Mouse (Mus musculus) frontal cortex, adult (tissue): ENCODE data around the gene Sbf1.

Experiments used
- ATAC-seq: cut with Nextera tagmentation; 2 replicates; pipeline ENCODE4 v1.9.2; 2017; ENCODE audit warnings: mild to moderate bottlenecking, moderate library complexity, mixed read lengths; ENCODE audit not compliant: low TSS enrichment

The Sbf1 gene

DNA sequence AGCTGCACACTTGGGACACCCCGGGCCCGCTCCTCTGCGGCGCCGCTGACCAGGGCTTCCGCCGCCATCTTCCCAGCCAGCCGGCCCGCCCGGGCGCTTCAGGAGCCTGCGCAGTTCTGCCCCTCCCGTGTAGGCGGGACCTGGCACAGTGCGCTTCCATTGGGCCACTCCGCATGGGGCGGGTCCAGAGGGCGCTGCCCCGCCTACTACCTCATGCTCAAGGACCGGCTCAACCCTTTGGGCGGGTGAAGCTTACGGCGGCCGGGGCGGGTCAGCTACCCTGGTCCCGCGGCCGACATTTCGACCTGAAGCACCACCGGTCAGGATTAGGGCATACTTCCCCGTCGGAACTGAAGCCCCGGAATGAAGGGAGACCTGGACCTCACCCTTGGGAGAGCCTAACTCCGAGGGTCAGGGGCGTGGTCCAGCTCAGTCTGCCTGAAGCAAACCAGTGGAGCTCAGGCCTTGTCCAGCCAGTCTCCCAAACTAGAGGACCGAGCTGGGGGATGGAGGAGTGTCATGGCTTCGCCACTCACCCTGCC lies at the start of gene Sbf1:
TSS of gene Sbf1 (minus strand) at position 122 of the 542 bp plus-strand sequence.
- ATAC-seq, result peak; percentile 93

DNA sequence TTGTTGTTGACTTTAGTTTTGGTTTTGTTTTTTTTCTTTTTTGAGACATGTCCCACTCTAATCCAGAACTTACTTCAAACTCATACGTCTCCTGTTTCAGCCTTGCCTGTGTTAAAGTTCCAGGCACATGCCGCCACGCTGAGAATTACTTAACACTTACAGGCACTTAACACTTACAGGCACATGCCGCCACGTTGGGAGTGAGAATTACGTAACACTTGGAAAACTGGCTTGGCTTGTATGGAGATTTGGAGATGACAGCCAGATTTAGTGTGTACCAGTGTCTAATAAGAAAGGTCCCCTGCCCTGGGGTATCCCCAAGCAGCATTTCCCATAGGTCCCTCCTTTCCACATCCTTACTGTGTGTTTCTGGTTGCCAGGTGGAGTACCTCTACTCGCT lies 47.9 kb upstream of the Sbf1 start:
- no peak for ATAC-seq

DNA sequence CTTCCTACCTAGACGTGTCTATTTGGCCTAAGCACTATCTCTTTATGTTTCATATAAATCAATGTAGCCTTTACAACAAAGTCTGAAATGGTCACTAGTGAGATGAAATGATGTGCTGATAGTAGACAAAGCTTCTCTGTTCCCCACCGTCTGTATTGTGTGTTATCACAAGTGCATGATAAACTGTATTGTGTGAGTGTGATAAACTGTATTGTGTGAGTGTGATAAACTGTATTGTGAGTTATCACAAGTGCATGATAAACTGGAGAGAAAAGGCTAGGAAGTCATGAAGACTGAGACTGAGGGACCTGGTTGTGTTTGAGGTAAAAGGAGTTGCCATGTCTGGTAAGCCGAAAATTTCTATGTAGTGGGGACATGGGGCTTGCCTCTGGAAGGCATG lies 43.7 kb upstream of the Sbf1 start:
- no peak for ATAC-seq

DNA sequence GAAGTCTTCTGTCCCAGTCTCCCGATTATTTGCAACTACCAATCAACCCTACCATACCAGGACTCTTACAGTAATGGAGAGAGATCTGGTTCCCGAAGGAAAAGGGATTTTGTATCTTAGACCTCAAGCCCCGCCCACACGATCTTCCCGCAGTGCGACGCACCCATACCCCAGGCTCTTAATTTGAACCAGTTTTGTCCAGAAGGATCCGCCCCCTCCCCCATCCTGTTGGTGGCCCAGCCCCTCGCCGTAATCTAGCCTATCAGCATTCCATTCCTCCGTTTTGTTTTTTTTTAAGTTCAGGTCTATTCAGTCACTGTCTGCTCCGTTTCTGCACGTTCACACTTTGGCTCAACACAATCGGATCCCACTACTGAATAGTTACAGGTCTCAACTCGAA lies 41.3 kb upstream of the Sbf1 start:
- ATAC-seq, result peak; percentile 44; the same call in 1 of the 2 replicates

DNA sequence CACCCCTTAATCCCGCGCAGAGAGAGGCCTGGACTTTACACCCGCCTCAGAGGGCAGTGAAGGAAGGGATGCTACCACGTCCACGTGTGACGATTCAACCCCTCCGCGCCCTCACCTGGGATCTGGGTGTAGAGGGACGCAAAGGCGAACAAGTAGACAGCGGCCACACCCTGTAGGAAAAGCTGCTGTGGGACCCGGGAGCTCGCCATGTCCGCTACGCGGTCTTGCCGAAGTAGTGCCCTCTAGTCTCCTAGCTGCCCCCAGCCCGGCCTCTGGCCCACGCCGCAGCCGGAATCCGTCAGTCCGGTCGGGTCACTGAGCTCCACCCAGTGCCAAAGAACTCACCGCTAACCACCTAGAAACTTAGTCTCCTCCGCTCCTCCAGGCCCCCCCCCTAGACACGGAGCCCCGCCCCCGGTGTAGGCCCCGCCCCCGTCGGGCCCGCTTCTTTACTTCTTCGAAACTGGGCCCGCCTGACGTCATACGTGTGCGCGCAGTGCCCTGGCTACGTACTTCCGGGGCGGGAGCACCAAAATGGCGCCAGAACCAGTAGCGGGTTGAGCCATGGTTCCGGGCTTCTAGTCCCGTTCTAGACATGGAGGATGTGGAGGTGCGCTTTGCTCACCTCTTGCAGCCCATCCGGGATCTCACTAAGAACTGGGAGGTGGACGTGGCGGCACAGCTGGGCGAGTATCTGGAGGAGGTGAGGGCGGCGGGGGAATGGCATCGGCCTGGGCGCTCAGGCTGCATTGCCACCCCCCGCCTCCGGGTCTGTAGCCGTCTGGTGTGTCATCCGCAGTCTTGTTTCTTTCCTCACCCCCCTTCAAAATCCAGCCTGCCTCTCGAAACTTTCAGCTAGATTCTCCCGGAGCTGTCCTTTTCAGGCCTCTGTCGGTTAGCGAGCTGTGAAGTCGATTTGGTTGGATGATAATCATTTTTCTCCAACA lies 40.4 kb upstream of the Sbf1 start, which contains the start of the genes Lmf2 and Ncaph2:
TSS of gene Lmf2 (minus strand) at position 419 of the 947 bp plus-strand sequence.
TSS of gene Ncaph2 (plus strand) at position 479 of the 947 bp plus-strand sequence.
- ATAC-seq, result peak; percentile 91

DNA sequence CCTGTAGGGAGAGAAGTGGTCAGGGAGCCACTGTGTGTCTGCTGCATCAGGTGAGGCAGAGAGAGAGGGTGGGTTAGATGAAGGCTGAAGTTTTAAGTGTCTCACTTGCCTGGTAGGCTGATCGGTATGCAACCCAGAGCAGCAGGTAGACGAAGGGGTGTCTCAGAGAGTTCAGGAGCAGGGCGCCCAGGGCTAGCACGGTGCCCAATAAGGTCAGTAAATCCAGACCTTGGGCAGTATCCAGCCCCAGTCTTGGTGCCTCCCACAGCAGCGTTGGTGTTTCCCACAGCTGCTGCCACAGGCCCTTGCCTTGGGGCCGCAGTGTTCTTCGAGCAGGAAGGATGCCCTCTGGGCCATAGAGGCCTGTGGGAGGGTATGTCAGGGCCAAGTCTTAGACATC lies 39.3 kb upstream of the Sbf1 start:
- ATAC-seq, result no peak

DNA sequence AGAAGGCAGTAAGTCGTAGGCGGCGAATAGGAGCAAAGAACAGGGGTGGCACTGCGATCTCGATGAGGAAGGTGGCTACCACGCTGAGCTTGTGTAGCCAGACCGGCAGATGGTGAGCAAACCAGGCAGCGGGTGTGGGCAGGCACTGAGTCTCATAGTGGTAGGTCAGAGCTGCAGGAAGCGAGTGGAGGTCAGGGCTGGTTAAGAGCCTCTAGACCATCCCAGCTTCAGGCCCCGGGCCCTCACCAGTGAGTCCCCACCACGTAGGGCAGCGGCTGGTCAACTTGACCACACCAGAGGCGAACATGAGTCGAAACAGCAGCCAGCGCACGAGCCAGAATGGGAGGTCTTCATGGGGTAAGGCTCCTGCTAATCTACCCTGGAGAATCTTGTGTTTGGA lies 38.7 kb upstream of the Sbf1 start:
- no peak for ATAC-seq

DNA sequence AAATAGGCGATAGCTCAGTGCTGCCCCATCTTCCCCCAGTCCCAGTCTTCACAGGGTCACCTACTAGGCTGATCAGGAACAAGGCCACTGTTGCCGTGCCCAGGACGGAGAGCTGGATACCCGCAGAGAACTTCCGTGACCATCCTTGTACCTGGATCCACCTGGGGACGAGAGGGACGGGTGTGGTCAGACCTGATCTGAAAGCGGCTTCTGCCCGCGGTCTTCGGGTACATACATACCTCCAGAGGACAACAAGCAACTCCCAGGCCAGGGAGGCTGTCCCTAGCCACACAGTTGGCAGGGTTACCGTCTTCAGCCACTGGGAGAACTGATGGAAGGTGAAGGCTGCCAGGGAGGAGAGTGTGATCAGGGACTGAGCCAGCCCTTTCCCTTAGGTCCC lies 37.7 kb upstream of the Sbf1 start:
- no peak for ATAC-seq

DNA sequence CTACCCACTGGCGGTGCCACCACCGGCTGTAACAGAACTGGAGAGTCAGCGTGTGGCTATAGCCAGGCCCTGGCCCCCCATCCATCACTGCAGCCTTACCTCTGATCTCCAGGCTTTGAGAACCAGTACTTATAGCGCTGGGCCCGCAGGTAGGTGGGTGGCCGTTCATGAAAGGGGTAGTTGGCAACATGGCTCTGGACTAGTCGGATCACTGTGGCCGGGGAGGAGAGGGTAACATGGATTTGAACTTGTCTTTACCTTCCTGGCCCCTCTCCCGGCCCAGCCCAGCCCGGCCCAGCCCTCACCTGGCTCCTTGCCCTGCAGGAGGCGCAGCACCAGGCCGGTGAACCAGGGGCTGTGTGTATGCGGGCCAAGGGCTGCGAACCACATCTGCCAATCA lies 36.9 kb upstream of the Sbf1 start:
- ATAC-seq, result no peak

DNA sequence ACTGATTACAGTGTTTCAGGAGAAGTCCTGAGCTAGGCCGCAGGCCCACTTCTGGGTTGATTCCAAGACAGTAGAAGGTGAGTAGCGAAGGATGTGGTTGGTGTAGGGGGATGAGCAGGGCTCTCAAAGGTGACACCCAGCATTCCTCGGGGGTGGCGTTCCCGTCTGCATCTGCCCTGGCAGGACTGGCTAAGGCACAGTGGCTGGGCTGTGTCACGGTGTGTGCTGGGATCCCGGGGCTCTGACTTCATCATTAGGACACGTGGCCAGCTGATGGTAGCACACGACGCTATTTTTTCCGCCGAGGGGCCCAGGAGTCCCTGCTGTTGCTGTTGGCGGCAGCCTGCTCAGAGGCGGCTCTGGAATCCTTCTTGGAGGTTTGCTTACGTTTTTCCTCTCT lies 36.2 kb upstream of the Sbf1 start:
- no peak for ATAC-seq

DNA sequence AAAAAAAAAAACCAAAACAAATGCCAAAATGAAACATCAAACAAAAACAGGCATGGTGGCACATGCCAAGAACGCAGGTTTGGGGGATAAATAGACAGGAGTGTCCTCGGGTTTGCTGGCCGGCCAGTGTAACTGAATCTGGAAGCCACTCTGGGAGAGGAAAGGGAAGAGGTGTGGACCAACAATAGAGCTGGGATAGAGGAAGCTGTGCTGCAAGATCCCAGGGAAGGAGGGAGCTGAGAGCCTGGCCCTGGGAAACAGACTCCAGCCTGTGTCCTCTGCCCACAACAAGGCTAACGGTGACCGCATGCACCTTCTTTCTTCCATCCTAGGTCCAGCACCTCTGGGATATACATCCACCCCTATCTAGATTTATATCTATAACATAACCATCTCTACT lies 35.3 kb upstream of the Sbf1 start:
- no peak for ATAC-seq

DNA sequence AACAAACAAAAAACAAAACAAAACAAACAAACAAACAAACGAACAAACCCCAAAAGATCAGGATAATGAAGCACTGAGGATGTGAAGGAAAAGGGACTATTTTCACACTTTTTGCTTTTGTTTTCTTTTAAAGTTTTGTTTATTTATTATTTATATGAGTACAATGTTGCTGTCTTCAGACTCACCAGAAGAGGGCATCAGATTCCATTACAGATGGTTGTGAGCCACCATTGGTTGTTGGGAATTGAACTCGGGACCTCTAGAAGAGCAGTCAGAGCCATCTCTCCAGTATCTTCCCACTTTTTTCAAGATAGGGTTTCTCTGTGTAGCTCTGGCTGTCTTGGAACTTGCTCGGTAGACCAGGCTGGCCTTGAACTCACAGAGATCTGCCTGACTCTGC lies 28.2 kb upstream of the Sbf1 start:
- ATAC-seq, result no peak

DNA sequence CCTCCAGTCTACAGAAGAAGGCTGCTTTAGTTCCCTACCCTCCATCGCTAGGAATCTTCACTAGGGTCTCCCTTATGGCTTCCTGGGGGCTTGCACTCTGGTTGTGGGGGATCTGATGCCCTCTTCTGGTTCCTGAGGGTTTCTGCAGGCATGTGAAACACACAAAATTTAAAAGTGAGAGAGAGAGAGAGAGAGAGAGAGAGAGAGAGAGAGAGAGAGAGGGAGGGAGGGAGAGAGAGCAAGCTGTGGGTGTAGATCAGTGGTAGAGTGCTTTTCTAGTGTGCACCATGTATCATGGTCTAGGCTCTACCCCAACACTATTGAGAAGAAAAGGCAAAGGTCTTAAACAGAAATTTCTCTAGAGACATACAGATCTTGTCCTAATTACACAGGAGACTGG lies 26.6 kb upstream of the Sbf1 start:
- ATAC-seq, result no peak

DNA sequence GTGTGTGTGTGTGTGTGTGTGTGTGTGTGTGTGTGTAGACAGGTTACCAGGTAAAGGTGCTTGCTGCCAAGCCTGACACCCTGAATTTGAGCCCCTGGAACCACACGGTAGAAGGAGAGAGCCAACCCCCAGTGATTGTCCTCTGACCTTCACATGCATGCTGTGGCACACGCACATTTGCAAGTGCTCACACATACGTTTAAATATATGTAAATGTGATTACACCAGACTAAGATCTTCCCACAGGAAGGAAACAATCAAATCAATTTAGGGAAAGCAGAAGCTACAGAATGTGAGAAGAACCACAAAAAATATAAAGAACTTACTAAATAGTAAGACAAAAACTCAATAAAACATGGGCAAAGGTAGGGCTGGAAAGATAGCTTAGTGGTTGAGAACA lies 25.0 kb upstream of the Sbf1 start:
- ATAC-seq, result no peak

DNA sequence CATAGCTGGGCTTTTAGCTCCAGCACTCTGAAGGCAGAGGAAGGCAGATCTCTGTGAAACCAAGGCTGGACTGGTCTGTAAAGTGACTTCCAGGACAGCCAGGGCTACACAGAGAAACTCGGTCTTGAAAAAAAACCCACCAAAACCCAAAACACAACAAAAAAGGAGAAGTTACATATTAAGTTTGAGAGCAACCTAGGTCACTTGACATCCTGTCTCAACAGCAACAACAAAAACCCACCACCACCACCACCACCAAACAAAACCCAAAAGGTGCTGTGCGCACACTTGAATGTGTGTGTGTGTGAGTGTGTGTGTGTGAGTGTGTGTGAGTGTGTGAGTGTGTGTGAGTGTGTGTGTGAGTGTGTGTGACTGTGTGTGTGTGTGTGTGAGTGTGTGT lies 24.6 kb upstream of the Sbf1 start:
- ATAC-seq, result no peak

DNA sequence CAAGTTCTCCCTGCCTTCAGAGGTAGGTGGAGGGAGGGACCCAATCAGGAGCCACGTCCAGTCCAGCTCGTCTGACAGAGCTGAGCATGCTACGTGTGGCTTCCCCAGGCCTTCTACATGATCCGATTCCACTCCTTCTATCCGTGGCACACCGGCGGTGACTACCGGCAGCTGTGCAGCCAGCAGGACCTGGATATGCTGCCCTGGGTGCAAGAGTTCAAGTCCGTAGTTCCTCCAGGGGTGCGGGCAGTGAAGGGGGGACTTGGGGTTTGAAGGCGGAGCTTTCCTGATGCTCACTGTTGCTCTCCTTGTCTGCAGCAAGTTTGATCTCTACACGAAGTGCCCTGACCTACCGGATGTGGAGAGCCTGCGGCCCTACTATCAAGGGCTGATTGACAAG lies 21.3 kb upstream of the Sbf1 start:
- ATAC-seq, result no peak

DNA sequence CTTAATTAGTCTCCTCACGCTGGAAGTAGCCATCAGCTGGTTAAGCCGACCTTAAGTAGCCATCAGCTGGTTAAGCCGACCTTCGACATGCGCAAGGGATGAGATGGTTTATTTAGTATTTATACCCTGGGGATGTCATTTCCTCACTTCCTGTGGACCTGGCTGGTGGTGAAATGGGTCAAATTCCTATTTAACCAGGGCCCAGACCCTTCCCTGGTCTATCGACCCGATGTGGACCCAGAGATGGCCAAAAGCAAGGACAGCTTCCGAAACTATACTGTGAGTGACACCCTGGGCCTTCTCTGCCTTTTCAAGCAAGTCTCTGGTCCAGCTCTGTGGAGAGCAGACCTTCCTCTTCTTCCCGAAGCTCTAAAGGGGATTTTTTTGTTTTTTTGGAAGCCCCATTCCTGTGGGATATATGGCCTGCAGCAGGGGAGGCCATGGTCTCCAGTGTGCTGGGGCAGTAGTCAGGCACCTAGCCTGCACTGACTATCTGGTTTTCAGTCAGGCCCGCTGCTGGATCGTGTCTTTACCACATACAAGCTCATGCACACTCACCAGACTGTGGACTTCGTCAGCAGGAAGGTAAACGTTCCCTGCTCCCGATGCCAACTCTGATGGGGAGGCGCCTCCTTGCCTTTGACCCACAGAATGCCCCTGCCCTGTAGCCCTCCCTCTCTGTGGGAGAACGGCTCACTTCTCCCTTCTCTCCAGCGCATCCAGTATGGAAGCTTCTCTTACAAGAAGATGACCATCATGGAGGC lies 19.8 kb upstream of the Sbf1 start:
- no peak for ATAC-seq

DNA sequence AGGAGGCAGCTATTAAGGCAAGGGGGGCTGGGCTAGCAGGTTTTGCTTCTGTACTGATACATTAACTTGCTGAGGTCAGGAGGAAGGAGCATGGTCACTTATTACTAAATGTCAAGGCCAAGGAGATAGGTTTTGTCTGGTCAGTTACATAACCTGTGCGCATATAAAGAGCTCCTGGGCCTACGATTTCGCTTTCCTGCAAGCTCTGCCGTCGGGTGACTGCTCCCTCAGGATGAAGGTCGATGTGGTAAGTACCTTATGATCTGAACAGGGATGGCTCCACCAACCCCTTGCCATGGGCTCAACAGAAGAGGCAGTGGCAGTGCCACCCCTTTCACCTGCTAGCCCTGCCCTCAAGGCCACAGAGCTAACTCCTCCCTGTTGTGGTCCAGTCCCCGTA lies 19.2 kb upstream of the Sbf1 start, which contains the start of gene Miox:
TSS of gene Miox (plus strand) at position 128 of the 400 bp plus-strand sequence.
- no peak for ATAC-seq

DNA sequence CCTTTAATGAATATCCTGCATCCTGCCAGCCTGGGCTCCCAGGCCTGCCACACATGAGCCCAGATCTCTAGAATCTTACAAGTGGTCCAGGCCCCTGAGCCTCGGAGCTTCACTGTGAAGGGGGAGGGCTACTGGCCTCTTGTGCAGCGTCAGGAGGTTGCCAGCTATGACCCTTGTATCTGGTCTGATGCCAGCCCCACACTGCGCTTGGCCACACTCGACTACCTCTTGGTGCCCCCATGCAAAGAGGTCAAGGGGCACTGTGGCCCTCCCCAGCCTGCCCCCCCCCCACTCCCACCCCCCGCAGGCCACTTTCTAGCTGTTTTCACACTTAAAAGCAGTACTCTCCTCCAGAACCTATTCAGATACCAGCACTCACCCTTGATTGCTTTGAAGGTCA lies 11.3 kb upstream of the Sbf1 start:
- ATAC-seq, result no peak

DNA sequence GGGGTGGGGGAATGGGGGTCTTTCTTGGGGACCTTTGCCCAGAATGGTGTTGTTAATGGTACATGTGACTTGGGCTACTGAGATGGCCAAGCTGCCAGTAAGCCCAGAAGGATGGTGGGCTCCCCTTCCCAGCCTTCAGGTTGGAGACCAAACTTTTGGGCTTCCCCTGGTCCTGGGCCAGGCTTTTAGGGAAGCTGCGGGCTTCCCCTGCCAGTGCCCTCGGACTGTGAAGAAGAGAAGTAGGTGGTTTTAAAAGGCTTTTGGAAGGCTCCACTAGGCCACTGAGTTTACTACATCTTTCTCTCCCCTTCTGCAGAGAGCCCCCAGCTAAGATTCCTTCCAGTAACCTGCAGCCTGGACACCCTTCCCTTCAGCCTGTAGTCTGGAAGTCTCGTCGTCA lies 8.5 kb upstream of the Sbf1 start:
- ATAC-seq, result no peak

DNA sequence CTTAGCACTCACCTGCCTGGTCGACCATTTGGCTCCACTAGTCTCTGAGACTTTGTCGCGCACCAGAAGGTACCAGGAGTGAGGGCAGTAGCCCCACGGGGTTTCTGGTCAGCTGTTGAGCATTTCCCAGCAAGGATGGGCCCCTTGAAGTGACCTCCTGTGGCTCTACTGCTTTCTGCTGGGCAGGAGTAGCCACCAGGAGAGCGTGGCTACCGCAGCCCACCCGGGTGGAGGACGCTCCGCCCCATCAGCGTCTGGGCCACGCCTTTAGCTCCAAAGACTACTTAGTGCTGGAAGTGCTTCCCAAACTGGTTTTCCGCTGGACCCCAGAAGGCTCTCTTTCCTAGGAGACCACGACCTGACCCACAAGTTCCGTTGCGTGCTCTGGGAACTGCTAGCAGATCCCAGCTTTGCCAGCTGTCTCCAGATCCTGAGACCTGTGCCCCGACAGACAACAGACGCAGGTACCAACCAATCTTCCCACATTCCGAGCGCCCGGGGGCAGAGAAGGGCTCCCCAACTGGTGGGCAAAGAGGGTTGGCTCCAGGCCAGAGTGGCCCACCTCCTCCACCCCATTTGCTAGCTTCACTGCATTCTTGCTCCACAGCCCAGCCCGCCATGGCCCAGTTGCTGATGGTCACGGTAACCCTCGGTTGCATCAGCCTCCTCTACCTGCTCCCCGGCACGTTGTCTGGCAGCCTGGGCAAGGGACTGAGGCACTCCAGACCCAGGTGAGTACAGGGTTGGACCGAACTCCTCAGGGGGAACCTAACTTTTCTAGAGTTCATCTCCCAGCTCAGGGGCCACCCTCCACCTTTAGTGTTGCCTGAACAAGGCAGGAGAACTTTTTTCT lies 7.8 kb upstream of the Sbf1 start, which contains the start of gene Adm2:
TSS of gene Adm2 (plus strand) at position 51 of the 853 bp plus-strand sequence.
- ATAC-seq, result no peak
